Mouse (Mus musculus) forebrain, postnatal 0 days (tissue): ENCODE results near the gene Cyren. TPM values are rescaled to one million over a fixed set of nuclear protein-coding genes. Genes with fewer than 3 reads are reported as not detected.
A peak's percentile ranks its signal among the peaks of the same experiment; 100 is the strongest.

ENCODE experiments used
- ATAC-seq: fragments of 200-750 bp; cut with Nextera tagmentation; 2 replicates; pipeline ENCODE4 v1.8.0; 2017; ENCODE audit warnings: mild to moderate bottlenecking, moderate library complexity
- DNase-seq: peaks from one replicate; pipeline ENCODE4 v3.0.0-alpha.2; 2015
- H3K27ac ChIP-seq: fragments of 300-500 bp; sonication (generic); 2 replicates; pipeline ENCODE4 v1.5.1; 2014; ENCODE audit warnings: low read depth, mild to moderate bottlenecking, antibody characterized with exemption, low read length, moderate library complexity, mixed read lengths
- H3K27me3 ChIP-seq: fragments of 300-500 bp; sonication (generic); 2 replicates; pipeline ENCODE4 v1.6.1; 2014; ENCODE audit warnings: mild to moderate bottlenecking, low read length, mixed read lengths; ENCODE audit not compliant: insufficient read depth
- H3K36me3 ChIP-seq: fragments of 300-500 bp; sonication (generic); 2 replicates; pipeline ENCODE4 v1.6.1; 2014; ENCODE audit warnings: mild to moderate bottlenecking, moderate library complexity; ENCODE audit not compliant: insufficient read depth
- H3K4me1 ChIP-seq: fragments of 300-500 bp; sonication (generic); 2 replicates; pipeline ENCODE4 v1.6.1; 2014; ENCODE audit warnings: antibody characterized with exemption; ENCODE audit not compliant: insufficient read depth
- H3K4me2 ChIP-seq: fragments of 300-500 bp; sonication (generic); 2 replicates; pipeline ENCODE4 v1.6.1; 2014; ENCODE audit warnings: low read depth, mild to moderate bottlenecking, moderate library complexity
- H3K4me3 ChIP-seq: fragments of 300-500 bp; sonication (generic); 2 replicates; pipeline ENCODE4 v1.5.1; 2014; ENCODE audit warnings: low read depth, low read length, mixed read lengths
- H3K9ac ChIP-seq: fragments of 300-500 bp; sonication (generic); 2 replicates; pipeline ENCODE4 v1.6.1; 2014; ENCODE audit warnings: mild to moderate bottlenecking
- H3K9me3 ChIP-seq: fragments of 300-500 bp; sonication (generic); 2 replicates; pipeline ENCODE4 v1.6.1; 2016; ENCODE audit warnings: low read length
- CTCF ChIP-seq: sonication (generic); IDR thresholded peaks from 2 replicates; pipeline ENCODE4 v1.5.1; 2016; ENCODE audit warnings: antibody characterized with exemption, control low read depth, low read depth
- WGBS: fragments of 180-500 bp; shearing (Covaris S2); extraction: QIAGEN DNeasy Blood & Tissue Kit; methylation state at CpG from one replicate; pipeline ENCODE4 v1.1.7; 2014; 5-methylcytosine and 5-hydroxymethylcytosine counted together
- polyA plus RNA-seq: library from polyadenylated mRNA; unstranded; fragments of >200 nt; fragmentation: Nextera tagmentation; extraction: Ambion mirVana; gene quantifications from 2 replicates; pipeline ENCODE4 v1.2.1, GENCODE M21; 2015
- total RNA-seq: library from RNA; depleted of rRNA; stranded (reverse); fragments of >200 nt; gene quantifications from 2 replicates; pipeline ENCODE4 v1.2.3, GENCODE M21; 2014; rRNA removed

Gene Cyren
- total and polyA plus RNA-seq, 2 experiments from 2014 or later, result 5.0 to 5.7 TPM

DNA sequence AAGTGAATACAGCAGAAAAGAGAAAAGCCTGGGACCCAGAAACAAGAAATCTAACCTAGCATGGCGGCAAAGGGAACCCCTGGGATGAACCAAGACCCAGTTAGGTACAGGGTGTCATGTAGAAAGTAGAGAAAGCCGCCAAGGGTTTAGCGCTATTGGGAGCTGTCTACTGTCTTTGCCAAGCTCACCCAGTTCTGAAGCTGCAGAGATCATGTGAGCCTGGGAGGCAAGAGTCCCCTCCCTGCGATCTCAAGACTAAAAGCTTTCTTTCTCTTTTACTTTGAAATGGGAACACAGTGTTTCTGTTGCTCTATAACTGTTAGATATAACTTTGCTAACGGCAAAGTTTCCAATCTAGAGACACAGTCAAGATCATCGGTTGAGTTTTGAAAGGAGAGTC lies 15.5 kb downstream of the Cyren start:
- H3K4me2 ChIP-seq, result no peak overlapping the region
- no peak overlapping the region for H3K4me3 ChIP-seq
- H3K9ac ChIP-seq, result no peak overlapping the region
- H3K27ac ChIP-seq, result no peak overlapping the region
- no peaks in the 10 kb centered on the region for H3K9me3 ChIP-seq
- no peaks in the 10 kb centered on the region for H3K27me3 ChIP-seq
- no peak for ATAC-seq
- TF ChIP-seq CTCF, result no peak
- 93% methylated on average over 6 of the region's 6 CpGs for WGBS
- H3K36me3 ChIP-seq, result no peaks in the 10 kb centered on the region
- H3K4me1 ChIP-seq, result no peaks in the 10 kb centered on the region
- no peak for DNase-seq

DNA sequence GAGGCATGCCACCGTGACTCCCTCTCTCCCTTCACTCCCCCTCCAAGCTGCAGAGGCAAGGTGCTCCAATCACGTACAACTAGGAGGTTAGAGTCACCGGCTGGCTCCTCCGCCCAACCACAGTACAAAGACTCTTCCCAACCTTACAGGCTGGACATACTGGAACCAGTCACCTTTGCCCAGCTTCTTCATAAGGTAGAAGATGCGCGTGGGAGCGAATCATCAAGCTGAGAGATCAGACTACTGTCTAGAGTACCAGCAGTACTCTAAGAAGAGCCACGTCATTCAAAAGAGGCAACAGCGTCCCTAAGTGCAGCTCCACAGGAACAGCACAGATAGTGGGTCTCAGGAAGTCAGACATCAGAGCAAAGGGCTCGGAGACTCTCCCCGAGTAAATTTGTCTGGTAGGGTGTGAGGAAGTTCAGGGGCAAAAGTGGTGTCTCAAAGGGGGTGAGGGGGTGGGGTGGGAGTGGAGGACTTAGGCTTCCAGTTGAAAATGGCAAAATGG lies 16.3 kb downstream of the Cyren start:
- Histone ChIP-seq H3K4me2 (no peak overlapping the region), H3K9ac (no peak overlapping the region), H3K36me3 (no peaks in the 10 kb centered on the region), H3K4me1 (no peaks in the 10 kb centered on the region), H3K27ac (no peak overlapping the region), H3K27me3 (no peaks in the 10 kb centered on the region), H3K9me3 (no peaks in the 10 kb centered on the region), H3K4me3 (no peak overlapping the region)
- ATAC-seq (no peak), DNase-seq (no peak)
- TF ChIP-seq CTCF, result no peak
- 93% methylated on average over 11 of the region's 11 CpGs for WGBS

DNA sequence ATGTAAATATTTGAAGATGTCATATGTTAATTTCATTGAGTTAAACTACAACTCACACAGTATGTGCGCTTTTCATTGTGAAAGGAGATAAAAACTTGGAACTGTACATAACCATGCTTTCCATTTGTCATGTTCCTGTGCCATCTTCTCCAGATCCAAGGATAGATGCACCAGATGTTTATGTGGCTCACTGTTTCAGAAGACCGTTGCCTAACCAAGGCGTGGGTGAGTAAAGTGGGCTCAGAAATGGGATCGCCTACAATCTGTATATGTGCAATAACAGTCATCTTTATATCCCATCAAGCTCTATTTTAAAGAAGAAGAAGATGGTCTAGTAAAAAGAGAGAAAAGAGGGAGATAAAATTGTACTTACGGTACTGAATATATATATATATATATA lies 45.5 kb downstream of the Cyren start:
- no peaks in the 10 kb centered on the region for H3K36me3 ChIP-seq
- H3K4me3 ChIP-seq, result no peak overlapping the region
- no peak overlapping the region for H3K4me2 ChIP-seq
- no peaks in the 10 kb centered on the region for H3K9me3 ChIP-seq
- no peak for DNase-seq
- no peak overlapping the region for H3K27ac ChIP-seq
- H3K4me1 ChIP-seq, result no peaks in the 10 kb centered on the region
- H3K9ac ChIP-seq, result no peak overlapping the region
- 96% methylated on average over 5 of the region's 5 CpGs for WGBS
- no peaks in the 10 kb centered on the region for H3K27me3 ChIP-seq
- no peak for TF ChIP-seq CTCF
- ATAC-seq, result no peak

DNA sequence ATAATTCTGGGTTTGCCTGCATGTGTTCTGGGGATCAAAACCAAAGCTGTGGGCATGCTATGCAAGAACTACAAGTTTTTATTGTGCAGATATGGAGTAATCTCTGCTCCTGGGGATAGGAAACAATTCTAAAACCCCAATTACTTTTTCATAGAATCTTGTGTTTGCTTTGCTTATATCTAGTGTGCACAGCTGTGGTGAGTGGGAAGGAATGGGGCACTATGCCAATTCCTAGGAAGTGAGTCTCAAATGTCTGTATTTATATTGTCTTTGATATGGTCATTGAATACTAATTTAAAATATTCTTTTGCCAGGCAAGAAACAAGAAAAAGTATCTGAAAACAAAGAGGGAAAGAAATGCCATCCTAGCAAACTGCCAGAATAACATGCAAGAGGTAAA lies 53.5 kb downstream of the Cyren start:
- DNase-seq, result peak; percentile 1
- H3K4me2 ChIP-seq, result no peak overlapping the region

More for the DNA sequence above, 53.5 kb downstream of the Cyren start:
- TF ChIP-seq CTCF, result no peak
- no peak overlapping the region for H3K9ac ChIP-seq
- H3K36me3 ChIP-seq, result no peaks in the 10 kb centered on the region
- H3K27ac ChIP-seq, result no peak overlapping the region
- H3K4me1 ChIP-seq, result no peaks in the 10 kb centered on the region
- H3K9me3 ChIP-seq, result no peaks in the 10 kb centered on the region
- H3K4me3 ChIP-seq, result no peak overlapping the region
- no peaks in the 10 kb centered on the region for H3K27me3 ChIP-seq
- no peak for ATAC-seq

Other genes starting within 250 kb of the Cyren start
- 28.1 and 31.1 TPM in 2 replicates for gene Agbl3, start 97.6 kb downstream of the Cyren start, total RNA-seq
- 16.9 and 20.0 TPM in 2 replicates for gene Agbl3, start 97.6 kb downstream of the Cyren start, polyA plus RNA-seq
- gene Tmem140, start 14.9 kb downstream of the Cyren start, total RNA-seq, result 1.6 and 7.3 TPM in 2 replicates
- gene Tmem140, start 14.9 kb downstream of the Cyren start, polyA plus RNA-seq, result 0.45 and 0.48 TPM in 2 replicates
- gene Wdr91, start 32.8 kb upstream of the Cyren start, total RNA-seq, result 28.4 and 37.3 TPM in 2 replicates
- 11.8 and 14.6 TPM in 2 replicates for gene Wdr91, start 32.8 kb upstream of the Cyren start, polyA plus RNA-seq
- not detected in 2 replicates for gene Stra8, start 42.1 kb upstream of the Cyren start, total RNA-seq
- gene Stra8, start 42.1 kb upstream of the Cyren start, polyA plus RNA-seq, result not detected in 2 replicates
- gene Slc23a4, start 110.3 kb upstream of the Cyren start, total RNA-seq, result 1.1 and 1.9 TPM in 2 replicates
- 0.48 and 0.52 TPM in 2 replicates for gene Slc23a4, start 110.3 kb upstream of the Cyren start, polyA plus RNA-seq